Mouse (Mus musculus) testis, adult 2 months (tissue): Measurements from ENCODE around the gene A830031A19Rik. TPM values are rescaled to one million over a fixed set of nuclear protein-coding genes. Genes with fewer than 3 reads are reported as not detected.

Experiments
- H3K27ac ChIP-seq: fragments of 200-500 bp; 2 replicates; pipeline ENCODE4 v1.5.1; 2012; ENCODE audit warnings: low read depth, low read length; ENCODE audit not compliant: control insufficient read depth, insufficient read depth
- H3K27me3 ChIP-seq: fragments of 200-500 bp; 2 replicates; pipeline ENCODE4 v1.6.1; 2012; ENCODE audit warnings: mild to moderate bottlenecking, low read length, moderate library complexity; ENCODE audit not compliant: control insufficient read depth, insufficient read depth
- H3K36me3 ChIP-seq: fragments of 200-500 bp; 2 replicates; pipeline ENCODE4 v1.6.1; 2012; ENCODE audit warnings: mild to moderate bottlenecking, low read length; ENCODE audit not compliant: control insufficient read depth, insufficient read depth
- H3K4me1 ChIP-seq: fragments of 200-500 bp; 2 replicates; pipeline ENCODE4 v1.6.1; 2012; ENCODE audit warnings: low read length; ENCODE audit not compliant: control insufficient read depth, insufficient read depth
- H3K4me3 ChIP-seq: fragments of 200-500 bp; 2 replicates; pipeline ENCODE4 v1.5.1; 2012; ENCODE audit warnings: low read depth, mild to moderate bottlenecking, low read length, moderate library complexity, mixed read lengths; ENCODE audit not compliant: control insufficient read depth
- CTCF ChIP-seq: fragments of 200-500 bp; IDR thresholded peaks from 2 replicates; pipeline ENCODE4 v1.5.1; 2012; ENCODE audit warnings: low read depth, mild to moderate bottlenecking, inconsistent platforms, low read length, moderate library complexity; ENCODE audit not compliant: control insufficient read depth, insufficient read depth, insufficient replicate concordance
- POLR2A ChIP-seq: fragments of 200-500 bp; IDR thresholded peaks from 2 replicates; pipeline ENCODE4 v1.6.1; 2012; ENCODE audit warnings: low read depth, mild to moderate bottlenecking, inconsistent platforms, low read length, moderate library complexity; ENCODE audit not compliant: control insufficient read depth
- polyA plus RNA-seq: library from polyadenylated mRNA; depleted of rRNA; stranded (reverse); fragments of >200 nt; gene quantifications from 2 replicates; pipeline ENCODE4 v1.2.3, GENCODE M21; 2012

The A830031A19Rik gene
- polyA plus RNA-seq, 1 experiment: not detected

GRCm38 (mm10) chr11:24111720-24112119 lies 36.9 kb upstream of the A830031A19Rik start:
- TF ChIP-seq POLR2A: no peak
- TF ChIP-seq CTCF: no peak
- no peaks in the 10 kb centered on the region for H3K4me1 ChIP-seq
- no peak overlapping the region for H3K27ac ChIP-seq
- H3K4me3 ChIP-seq: no peak overlapping the region
- H3K36me3 ChIP-seq: no peaks in the 10 kb centered on the region
- H3K27me3 ChIP-seq: no peaks in the 10 kb centered on the region

DNA sequence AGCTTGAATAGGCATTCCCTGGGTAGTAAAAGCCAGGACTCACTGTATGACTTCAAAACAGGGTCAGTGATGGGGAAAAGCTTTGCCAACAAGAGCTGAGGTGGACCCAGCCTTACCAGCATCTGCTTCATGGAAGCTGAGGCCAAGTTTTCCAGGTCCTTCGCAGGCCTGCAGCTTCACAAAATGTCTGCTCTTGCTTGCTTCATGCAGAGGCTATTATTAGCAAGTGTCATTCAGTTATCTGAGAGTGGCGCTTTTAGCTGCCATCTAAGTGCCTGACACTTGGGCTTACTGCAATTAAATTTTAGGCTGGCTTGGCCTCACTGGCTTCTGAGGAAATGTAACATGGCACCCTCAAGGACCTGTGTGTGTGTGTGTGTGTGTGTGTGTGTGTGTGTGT lies 35.3 kb upstream of the A830031A19Rik start:
- TF ChIP-seq CTCF (no peak), POLR2A (no peak)
- Histone ChIP-seq H3K27ac (no peak overlapping the region), H3K27me3 (no peaks in the 10 kb centered on the region), H3K36me3 (no peaks in the 10 kb centered on the region), H3K4me3 (no peak overlapping the region), H3K4me1 (no peaks in the 10 kb centered on the region)

- H3K27me3 ChIP-seq: no peaks in the 10 kb centered on the region
- H3K4me1 ChIP-seq: no peaks in the 10 kb centered on the region
- H3K36me3 ChIP-seq: no peaks in the 10 kb centered on the region
- H3K27ac ChIP-seq: no peak overlapping the region
- H3K4me3 ChIP-seq: no peak overlapping the region
- TF ChIP-seq POLR2A (no peak), CTCF (no peak)
Observed at GRCm38 (mm10) chr11:24109388-24109787, 34.5 kb upstream of the A830031A19Rik start.

GRCm38 (mm10) chr11:24108974-24109373 lies 34.1 kb upstream of the A830031A19Rik start:
- Histone ChIP-seq H3K4me1 (no peaks in the 10 kb centered on the region), H3K27me3 (no peaks in the 10 kb centered on the region), H3K36me3 (no peaks in the 10 kb centered on the region), H3K4me3 (no peak overlapping the region), H3K27ac (no peak overlapping the region)
- TF ChIP-seq POLR2A (no peak), CTCF (no peak)

GRCm38 (mm10) chr11:24107414-24107813 lies 32.6 kb upstream of the A830031A19Rik start:
- Histone ChIP-seq H3K4me1 (0 out of 2 replicates have a peak, but pooled peaks cover 2% of the 10 kb centered on the region), H3K27me3 (no peaks in the 10 kb centered on the region), H3K4me3 (no peak overlapping the region), H3K27ac (no peak overlapping the region), H3K36me3 (no peaks in the 10 kb centered on the region)
- TF ChIP-seq POLR2A (no peak), CTCF (no peak)

- no peaks in the 10 kb centered on the region for H3K27me3 ChIP-seq
Observed at GRCm38 (mm10) chr11:24103128-24103742, 28.4 kb upstream of the A830031A19Rik start.

DNA sequence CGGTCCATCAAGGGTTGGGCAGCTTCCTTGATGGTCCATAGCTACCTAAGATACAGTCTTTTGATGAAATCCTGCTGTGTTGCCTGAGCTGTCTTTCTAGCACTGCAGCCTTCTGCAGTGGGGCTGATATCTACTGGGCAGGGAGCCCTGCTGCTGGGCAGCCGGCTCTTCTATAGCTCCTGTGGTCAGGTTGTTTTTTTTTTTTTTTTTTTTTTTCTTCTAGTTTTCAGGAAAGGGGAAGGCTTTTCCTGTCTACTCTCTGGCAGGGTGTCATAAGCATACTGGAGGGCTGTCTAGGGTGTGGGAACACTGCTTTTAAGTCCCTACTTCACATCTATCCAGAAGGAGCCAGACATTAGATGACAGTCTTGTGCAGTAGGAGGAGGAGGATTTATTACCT lies 27.5 kb upstream of the A830031A19Rik start:
- 0 out of 2 replicates have a peak, but pooled peaks cover 2% of the 10 kb centered on the region for H3K4me1 ChIP-seq
- no peak overlapping the region for H3K4me3 ChIP-seq
- H3K27ac ChIP-seq: no peak overlapping the region
- TF ChIP-seq POLR2A: no peak
- TF ChIP-seq CTCF: no peak
- no peaks in the 10 kb centered on the region for H3K27me3 ChIP-seq
- no peaks in the 10 kb centered on the region for H3K36me3 ChIP-seq

More at GRCm38 (mm10) chr11:24103128-24103742, 28.4 kb upstream of the A830031A19Rik start:
- H3K27ac ChIP-seq: no peak overlapping the region
- H3K4me3 ChIP-seq: no peak overlapping the region
- H3K36me3 ChIP-seq: no peaks in the 10 kb centered on the region
- H3K4me1 ChIP-seq: 0 out of 2 replicates have a peak, but pooled peaks cover 2% of the 10 kb centered on the region
- TF ChIP-seq POLR2A: no peak
- TF ChIP-seq CTCF: no peak

DNA sequence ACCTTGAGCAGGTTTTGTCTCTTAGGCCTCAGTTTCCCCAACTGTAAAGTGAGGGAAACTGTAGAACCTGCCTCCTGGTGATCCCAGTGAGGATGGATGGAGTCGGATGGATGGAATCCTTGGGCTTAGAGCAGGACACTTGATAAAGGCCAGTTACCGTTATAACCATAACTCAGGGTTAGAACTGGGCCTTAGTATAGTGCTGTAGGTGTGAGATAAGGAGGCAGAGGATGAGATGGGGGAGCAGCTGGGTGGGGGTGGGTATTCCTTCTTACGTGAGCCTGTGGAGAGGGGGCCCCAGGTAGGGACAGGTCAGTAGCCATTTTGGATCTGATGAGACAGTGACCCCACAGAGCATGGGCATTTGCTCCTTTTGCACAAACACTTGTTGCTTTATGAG lies 26.8 kb upstream of the A830031A19Rik start:
- H3K27me3 ChIP-seq: no peaks in the 10 kb centered on the region
- H3K36me3 ChIP-seq: no peaks in the 10 kb centered on the region
- H3K27ac ChIP-seq: no peak overlapping the region
- TF ChIP-seq CTCF (no peak), POLR2A (no peak)
- H3K4me3 ChIP-seq: no peak overlapping the region
- 0 out of 2 replicates have a peak, but pooled peaks cover 2% of the 10 kb centered on the region for H3K4me1 ChIP-seq
